Mouse (Mus musculus) CD8-positive naive resting alpha-beta T cell, adult 2 months (primary cell): ENCODE results near the gene Trpm5.

Experiments
- DNase-seq, 2 experiments: peaks; one replicate each; pipeline ENCODE4 v3.0.0; 2022; ENCODE audit warnings: low read depth in 2 of 2, low spot score in 2 of 2

Trpm5 gene

GRCm38 (mm10) chr7:143059202-143059870 is 35.1 kb downstream of the Trpm5 start:
- DNase-seq = no peak

- DNase-seq = no peak
Observed at GRCm38 (mm10) chr7:143058221-143058697, 36.2 kb downstream of the Trpm5 start.

- DNase-seq = no peak
Observed at GRCm38 (mm10) chr7:143057667-143058220, 36.7 kb downstream of the Trpm5 start.

GRCm38 (mm10) chr7:143057023-143057422 is 37.4 kb downstream of the Trpm5 start:
- no peak for DNase-seq

GRCm38 (mm10) chr7:143055499-143056186 is 38.8 kb downstream of the Trpm5 start:
- DNase-seq = no peak

- no peak for DNase-seq
Observed at GRCm38 (mm10) chr7:143055001-143055400, 39.4 kb downstream of the Trpm5 start.

- DNase-seq = no peak
Observed at GRCm38 (mm10) chr7:143054612-143054965, 39.9 kb downstream of the Trpm5 start.

- no peak for DNase-seq
Observed at GRCm38 (mm10) chr7:143053961-143054611, 40.4 kb downstream of the Trpm5 start.

GRCm38 (mm10) chr7:143053008-143053899 is 41.2 kb downstream of the Trpm5 start:
- peak in 1 of 2 experiments; percentile 14 for DNase-seq

GRCm38 (mm10) chr7:143052626-143053007 is 41.8 kb downstream of the Trpm5 start, which contains the start of gene Cd81:
TSS of gene Cd81 (plus strand) at chr7:143052739.
- peak in 1 of 2 experiments; percentile 46 for DNase-seq

- DNase-seq = no peak
Observed at GRCm38 (mm10) chr7:143051316-143051715, 43.1 kb downstream of the Trpm5 start.

GRCm38 (mm10) chr7:143049841-143050816 is 44.3 kb downstream of the Trpm5 start:
- DNase-seq = no peak

- DNase-seq = no peak
Observed at GRCm38 (mm10) chr7:143049331-143049730, 45.1 kb downstream of the Trpm5 start.

- DNase-seq = no peak
Observed at GRCm38 (mm10) chr7:143046358-143046757, 48.1 kb downstream of the Trpm5 start.

GRCm38 (mm10) chr7:143044826-143045206 is 49.6 kb downstream of the Trpm5 start:
- no peak for DNase-seq

GRCm38 (mm10) chr7:143044049-143044825 is 50.2 kb downstream of the Trpm5 start:
- DNase-seq = no peak

- no peak for DNase-seq
Observed at GRCm38 (mm10) chr7:143042897-143043300, 51.5 kb downstream of the Trpm5 start.

GRCm38 (mm10) chr7:143042089-143042488 is 52.4 kb downstream of the Trpm5 start:
- no peak for DNase-seq
